Mouse (Mus musculus) CD4-positive helper T cell, adult 2 months (primary cell): ENCODE data around the gene Exosc5.

Experiments
- DNase-seq: peaks from one replicate; pipeline ENCODE4 v3.0.0-alpha.2; 2012; ENCODE audit warnings: low read depth, missing footprints, low spot score

Gene Exosc5

GRCm38 (mm10) chr7:25677013-25677412, 18.0 kb downstream of the Exosc5 start:
- DNase-seq, result no peak

DNA sequence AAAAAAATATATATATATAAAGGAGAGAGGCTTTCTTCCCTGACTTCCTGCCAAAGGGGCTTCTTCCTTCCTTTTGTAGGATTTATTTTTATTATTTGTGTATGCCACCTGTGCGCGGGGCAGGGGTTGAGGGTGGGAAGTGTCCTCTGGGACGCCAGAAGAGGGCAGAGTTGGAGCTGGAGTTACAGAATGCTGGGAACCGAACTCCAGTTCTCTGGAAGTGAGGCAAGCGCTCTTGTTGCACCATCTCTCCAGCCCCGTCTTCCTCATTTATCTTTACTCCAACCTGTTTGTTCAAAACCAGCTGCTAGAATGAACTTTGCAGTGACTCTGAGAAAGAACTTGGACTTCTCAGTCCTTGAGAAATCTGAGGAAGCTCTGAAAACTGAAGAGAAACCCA, 21.0 kb downstream of the Exosc5 start:
- no peak for DNase-seq

DNA sequence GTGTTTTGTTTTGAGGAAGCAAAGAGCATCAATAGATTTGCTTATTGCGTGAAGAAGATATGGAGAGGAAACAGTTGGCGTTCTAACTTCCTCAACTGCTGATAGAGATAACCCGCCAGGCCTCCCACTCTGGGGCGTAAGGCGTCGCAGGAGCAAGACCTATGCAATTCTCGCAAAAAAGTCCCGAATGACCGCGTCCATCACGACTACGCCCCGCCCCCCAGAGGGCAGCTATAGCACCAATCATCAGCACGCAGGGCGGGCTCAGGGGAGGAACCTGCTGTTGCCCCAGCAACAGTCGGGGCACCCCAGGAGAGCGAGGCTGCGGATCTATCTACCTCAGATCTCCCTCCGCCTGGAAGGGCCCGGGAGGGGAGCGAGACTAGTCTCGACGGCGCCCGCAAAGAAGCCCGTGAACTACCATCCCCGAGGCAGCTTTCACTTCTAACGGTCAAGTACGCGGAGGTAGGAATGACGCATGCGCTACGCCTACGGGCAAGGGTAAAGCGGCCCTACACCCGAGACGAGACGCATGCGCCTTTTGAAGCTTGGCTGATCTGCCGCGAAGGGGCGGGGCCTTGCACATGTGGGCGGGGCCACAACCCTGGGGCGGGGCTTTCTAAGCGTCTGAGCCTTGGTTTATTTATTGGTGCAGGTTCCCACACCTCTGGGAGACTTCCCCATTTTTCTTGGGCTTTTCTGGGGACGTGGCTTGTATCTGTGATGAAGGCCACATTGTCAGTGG, 21.7 kb downstream of the Exosc5 start, which contains the start of gene B9d2:
B9d2 (plus strand) TSS at position 267 of the 745 bp plus-strand sequence.
- DNase-seq, result peak; percentile 98

DNA sequence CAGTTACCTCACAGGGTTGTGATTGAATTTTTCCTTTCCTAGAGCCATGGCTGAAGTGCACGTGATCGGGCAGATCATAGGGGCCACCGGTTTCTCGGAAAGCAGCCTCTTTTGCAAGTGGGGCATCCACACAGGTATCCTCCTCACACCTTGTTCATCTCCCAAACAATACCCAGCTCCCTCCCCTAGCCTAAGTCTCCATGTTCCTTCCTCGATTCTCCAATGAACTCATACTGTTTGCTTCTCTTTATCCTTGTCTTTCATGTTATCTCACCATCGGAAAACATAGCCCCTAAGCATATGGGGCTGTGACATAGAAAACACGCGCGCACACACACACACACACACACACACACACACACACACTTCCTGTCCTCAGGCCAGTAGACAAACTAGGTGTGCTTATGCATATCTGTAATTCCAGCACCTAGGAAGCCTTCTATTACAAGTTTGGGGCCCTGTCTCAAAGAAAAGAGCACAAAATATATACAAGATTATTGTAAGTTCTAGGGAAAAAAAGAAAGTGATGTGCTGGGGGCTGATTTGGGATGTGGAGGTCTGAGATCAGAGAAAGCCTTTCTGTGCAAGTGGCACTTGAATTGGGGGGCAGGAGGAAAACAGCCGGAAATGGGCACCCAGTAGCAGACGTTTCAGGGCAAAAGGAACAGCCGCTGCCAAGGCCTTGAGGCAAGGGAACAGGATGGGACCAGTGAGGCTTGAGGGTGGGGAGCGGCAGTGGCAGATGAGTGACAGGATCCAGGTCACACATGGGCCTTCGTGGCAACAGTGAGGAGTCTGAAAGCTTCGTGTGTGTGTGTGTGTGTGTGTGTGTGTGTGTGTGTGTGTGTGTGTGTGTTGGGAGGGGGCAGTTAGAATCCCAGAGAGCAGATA, 22.6 kb downstream of the Exosc5 start:
- DNase-seq, result peak; percentile 75

DNA sequence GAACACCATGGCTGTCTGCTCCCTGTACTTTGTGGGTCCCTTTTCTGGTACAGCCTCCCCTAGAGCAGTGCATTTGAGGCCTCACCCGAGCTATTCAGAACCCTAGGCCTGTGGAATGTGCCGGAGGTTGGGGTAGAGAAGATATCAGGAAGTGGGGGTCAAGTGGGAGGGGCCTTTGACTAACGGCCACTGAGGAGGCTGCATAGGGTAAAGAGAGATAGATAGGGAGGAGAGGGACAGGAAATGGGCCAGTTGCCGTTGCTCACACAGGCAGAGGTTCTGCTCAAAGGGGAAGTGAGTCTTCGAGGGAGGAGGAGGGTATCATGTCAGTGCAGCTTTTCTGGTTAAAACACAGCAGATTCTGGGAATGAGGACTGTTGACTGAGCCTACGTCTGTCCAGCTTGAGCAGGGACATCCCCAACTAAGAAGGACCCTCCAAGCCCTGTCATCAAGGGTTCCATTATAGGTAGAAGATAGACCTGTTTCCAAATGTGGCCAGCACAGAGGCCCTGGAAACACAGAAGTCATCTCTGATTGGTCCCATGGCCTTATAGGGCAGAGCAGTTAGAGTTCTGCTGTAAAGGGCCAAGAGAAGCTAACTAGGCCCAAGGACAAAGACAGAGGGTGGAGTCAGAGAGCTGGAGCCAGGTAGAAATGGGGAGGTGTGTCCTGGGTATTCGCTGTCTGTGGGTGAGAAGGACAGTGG, 24.7 kb downstream of the Exosc5 start:
- DNase-seq, result peak; percentile 80

DNA sequence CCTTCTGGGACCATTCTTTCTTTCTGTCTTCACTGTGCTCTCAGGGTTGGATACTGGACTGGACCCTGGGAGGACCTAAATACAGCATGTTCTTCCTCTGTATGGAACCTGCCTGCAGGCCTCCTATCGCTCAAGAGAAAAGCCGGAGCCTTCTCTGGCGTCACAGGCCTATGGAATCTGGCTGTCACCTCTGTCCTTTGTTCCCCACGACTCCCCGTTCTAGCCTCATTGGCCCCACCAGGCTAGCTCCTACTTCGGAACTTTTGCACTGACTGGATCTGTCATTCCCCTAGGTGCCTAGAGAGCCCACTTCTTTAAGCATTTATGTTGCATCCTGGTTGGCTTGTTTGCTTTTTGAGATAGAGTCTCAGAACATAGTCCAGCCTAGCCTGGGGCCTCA, 25.7 kb downstream of the Exosc5 start:
- no peak for DNase-seq

GRCm38 (mm10) chr7:25685926-25686470, 27.0 kb downstream of the Exosc5 start:
- DNase-seq, result no peak

GRCm38 (mm10) chr7:25686680-25687531, 27.9 kb downstream of the Exosc5 start, which contains the start of gene Tgfb1:
Gene Tgfb1, plus strand, starts transcription at chr7:25687002.
- peak; percentile 94 for DNase-seq

DNA sequence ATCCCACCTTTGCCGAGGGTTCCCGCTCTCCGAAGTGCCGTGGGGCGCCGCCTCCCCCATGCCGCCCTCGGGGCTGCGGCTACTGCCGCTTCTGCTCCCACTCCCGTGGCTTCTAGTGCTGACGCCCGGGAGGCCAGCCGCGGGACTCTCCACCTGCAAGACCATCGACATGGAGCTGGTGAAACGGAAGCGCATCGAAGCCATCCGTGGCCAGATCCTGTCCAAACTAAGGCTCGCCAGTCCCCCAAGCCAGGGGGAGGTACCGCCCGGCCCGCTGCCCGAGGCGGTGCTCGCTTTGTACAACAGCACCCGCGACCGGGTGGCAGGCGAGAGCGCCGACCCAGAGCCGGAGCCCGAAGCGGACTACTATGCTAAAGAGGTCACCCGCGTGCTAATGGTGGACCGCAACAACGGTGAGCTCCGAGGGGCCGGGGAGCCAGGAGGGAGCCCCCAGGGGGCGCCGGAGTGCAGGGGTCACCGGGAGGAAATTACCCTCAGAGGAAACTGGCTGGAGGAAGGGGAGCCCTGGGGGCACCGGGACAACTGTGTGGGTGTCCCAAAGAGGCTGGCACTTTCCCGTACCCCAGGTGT, 28.9 kb downstream of the Exosc5 start:
- peak; percentile 64 for DNase-seq

DNA sequence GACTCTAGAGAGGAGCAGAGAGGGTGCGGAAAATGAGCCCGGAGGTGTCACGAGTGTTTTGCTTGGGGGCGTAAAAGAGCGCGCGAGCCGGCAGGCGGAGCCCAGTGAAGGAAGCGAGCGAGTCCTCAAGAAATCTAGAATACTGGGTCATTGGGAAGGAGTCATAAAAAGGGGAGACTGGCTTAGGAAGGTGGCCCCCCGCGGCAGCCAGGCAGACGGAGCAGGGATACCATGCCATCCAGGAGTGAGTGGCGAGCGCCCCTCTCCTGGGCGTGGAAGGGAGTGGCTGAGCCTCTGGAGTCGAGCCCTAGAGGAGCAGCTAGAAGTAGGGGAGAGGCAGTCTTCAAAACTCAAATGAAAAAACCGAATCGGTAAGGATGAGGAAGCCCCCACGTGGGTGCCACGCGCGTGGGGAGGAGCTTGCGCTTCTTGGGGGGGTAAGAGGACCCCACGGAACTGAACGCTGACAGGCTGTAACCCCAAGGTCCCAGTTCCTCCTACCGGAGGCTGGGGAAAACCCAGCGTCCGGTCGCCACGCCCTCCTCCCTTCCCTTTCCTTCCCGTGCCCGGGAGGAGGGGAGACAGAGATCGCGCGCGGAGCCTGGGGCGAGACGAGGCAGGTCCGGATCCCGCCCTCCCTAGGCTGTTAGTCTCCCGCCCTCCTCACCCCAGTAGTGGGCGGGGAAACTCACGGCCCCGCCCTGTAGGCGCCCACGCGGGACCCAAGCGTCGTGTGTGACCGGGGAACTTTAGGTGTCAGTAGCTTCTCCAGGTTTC, 30.0 kb downstream of the Exosc5 start:
- peak; percentile 94 for DNase-seq

DNA sequence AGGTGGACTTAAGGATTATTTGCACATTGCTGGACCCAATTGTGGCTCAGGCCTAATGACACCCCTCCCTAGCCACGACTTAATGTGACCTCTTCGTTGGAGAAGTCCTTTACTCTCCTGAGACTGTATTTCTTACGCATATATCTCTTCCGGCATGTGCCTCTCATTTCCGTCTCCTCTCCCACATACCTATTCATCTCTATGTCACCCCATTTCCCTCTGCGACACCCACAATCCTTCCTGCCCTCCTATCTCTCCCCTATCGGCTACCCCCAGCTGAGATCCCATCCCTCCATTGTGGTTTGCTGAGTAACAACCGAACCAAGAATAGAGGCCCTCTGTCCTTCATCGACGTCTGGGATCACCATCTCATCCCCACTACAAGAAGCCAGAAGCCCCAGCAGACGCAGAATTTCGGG, 30.6 kb downstream of the Exosc5 start:
- DNase-seq, result peak; percentile 88

- DNase-seq, result no peak
Observed at GRCm38 (mm10) chr7:25690051-25690450, 31.1 kb downstream of the Exosc5 start.

DNA sequence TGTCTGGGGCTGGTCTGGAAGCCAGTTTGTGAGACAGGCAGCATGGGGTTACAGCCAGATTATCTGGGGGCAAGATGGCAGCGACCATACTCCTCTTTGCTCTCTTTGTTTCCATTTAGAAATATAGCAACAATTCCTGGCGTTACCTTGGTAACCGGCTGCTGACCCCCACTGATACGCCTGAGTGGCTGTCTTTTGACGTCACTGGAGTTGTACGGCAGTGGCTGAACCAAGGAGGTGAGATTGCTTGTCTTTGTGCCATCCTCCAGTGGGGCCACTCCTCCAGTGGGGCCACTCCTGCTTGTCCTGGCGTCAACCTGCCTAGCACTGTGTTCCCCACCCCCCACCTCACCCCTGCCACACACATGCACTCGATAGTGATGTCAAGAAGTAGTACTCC, 35.1 kb downstream of the Exosc5 start:
- DNase-seq, result no peak

- no peak for DNase-seq
Observed at GRCm38 (mm10) chr7:25699851-25700250, 40.9 kb downstream of the Exosc5 start.

DNA sequence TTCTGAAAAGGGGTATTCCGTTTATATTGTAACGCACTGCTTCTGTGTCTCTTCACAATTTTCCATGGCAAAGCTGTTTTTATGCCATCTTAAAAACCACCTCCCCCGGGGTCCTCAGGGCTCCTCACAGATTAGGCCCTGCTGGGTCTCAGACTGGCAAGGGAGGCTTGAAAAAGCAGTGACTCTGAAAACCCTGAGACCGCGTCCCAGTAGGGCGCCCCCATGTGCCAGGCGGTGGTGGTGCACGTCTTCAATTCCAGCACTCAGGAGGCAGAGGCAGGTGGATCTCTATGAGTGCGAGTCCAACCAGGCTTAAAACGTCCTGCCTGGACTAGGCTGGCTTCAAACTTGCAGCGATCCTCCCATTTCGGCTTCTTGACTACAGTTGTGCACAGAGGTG, 41.8 kb downstream of the Exosc5 start:
- no peak for DNase-seq

GRCm38 (mm10) chr7:25702350-25702749, 43.4 kb downstream of the Exosc5 start:
- no peak for DNase-seq

DNA sequence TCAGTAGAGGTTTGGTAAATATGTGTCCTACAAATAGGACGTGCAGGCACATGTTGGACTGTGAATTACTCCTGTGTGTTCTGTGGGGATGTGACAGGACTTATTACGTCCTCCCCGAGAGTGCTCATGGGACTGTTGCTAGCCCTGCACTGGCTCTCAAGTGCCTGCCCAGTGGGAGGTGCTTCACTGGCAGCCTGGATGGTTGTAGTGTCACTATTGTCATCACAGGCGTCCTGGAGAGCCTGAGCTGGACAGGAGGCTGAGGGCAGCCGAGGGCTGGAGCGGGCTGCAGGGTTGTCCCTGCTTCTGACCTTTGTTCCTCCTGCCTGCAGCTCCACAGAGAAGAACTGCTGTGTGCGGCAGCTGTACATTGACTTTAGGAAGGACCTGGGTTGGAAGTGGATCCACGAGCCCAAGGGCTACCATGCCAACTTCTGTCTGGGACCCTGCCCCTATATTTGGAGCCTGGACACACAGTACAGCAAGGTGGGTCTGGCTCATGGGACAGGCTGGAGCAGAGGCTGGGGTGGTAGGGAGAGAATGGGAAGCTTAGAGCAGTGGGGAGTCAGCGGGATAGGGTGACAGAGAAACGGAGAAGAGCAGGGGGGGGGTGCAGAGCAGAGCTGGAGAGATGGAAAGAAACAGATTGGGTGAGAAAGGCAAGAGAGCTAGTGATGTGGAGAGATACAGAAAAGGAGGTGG, 45.0 kb downstream of the Exosc5 start:
- DNase-seq, result no peak

GRCm38 (mm10) chr7:25704716-25705364, 45.9 kb downstream of the Exosc5 start:
- DNase-seq, result no peak
